7 mouse cellular contexts compared by ENCODE assay signal in genomic region chr4:106804910-106805274, GRCm38 (mm10). TPM values are rescaled to one million over a fixed set of nuclear protein-coding genes. Genes with fewer than 3 reads are reported as not detected.
DNase-seq lines count a peak whose midpoint lies in the region; ATAC-seq and TF ChIP-seq lines count a peak whose summit lies in the region.

Gene Acot11, minus strand, starts transcription at chr4:106804998.

- no peak for TF ChIP-seq EP300 in stomach, postnatal 0 days (optimal IDR thresholded peaks at IDR 0.05)

- H3K27ac ChIP-seq in brown adipose tissue, adult 24 weeks (replicated peaks; ENCODE audit: low read depth, low read length) = no peak within 1 kb of the TSS
- H3K27ac ChIP-seq in intestine, embryonic 14.5 days (ENCODE audit: low read depth) = no peak within 1 kb of the TSS
- H3K27ac ChIP-seq in limb, embryonic 11.5 days (replicated peaks; ENCODE audit: low read depth, low read length) = no peak within 1 kb of the TSS
- peak within 1 kb of the TSS; percentile 69 for H3K27ac ChIP-seq in midbrain, embryonic 10.5 days (replicated peaks)
- peak within 1 kb of the TSS; percentile 45; the same call in 1 of the 2 replicates for H3K27ac ChIP-seq in stomach, postnatal 0 days (replicated peaks)

- WGBS in intestine, embryonic 14.5 days = 3% methylated on average over 23 of the region's 23 CpGs
- 1% methylated on average over 23 of the region's 23 CpGs for WGBS in limb, embryonic 11.5 days
- 6% methylated on average over 23 of the region's 23 CpGs for WGBS in midbrain, embryonic 10.5 days
- 3% methylated on average over 23 of the region's 23 CpGs for WGBS in stomach, postnatal 0 days

- H3K9ac ChIP-seq in intestine, embryonic 14.5 days (ENCODE audit: low read length) = peak within 1 kb of the TSS; percentile 17; the same call in 1 of the 2 replicates
- peak within 1 kb of the TSS; percentile 55 for H3K9ac ChIP-seq in limb, embryonic 11.5 days (ENCODE audit: low read length)
- H3K9ac ChIP-seq in stomach, postnatal 0 days (ENCODE audit: low read length) = peak within 1 kb of the TSS; percentile 52

- ATAC-seq in intestine, embryonic 14.5 days (replicated peaks; ENCODE audit: low FRiP score, low TSS enrichment, low read depth) = peak; percentile 48; the same call in 1 of the 2 replicates
- ATAC-seq in limb, embryonic 11.5 days (ENCODE audit: insufficient number of reproducible peaks, low FRiP score, low TSS enrichment, low read depth) = 0 out of 2 replicates have a peak, but pooled peaks have one; percentile 32
- peak; percentile 72 for ATAC-seq in stomach, postnatal 0 days (ENCODE audit: low FRiP score, low TSS enrichment)

- peak within 1 kb of the TSS; percentile 49 for H3K4me2 ChIP-seq in intestine, embryonic 14.5 days (ENCODE audit: low read length)
- peak within 1 kb of the TSS; percentile 51 for H3K4me2 ChIP-seq in limb, embryonic 11.5 days (ENCODE audit: low read depth, severe bottlenecking)
- H3K4me2 ChIP-seq in stomach, postnatal 0 days (replicated peaks; ENCODE audit: low read depth) = peak within 1 kb of the TSS; percentile 59

- 0 out of 2 replicates have a peak, but pooled peaks cover under 1% of the 10 kb centered on the region for H3K9me3 ChIP-seq in intestine, embryonic 14.5 days (ENCODE audit: control insufficient read depth, low read length)
- no peaks in the 10 kb centered on the region for H3K9me3 ChIP-seq in limb, embryonic 11.5 days (ENCODE audit: control insufficient read depth, low read length)
- peaks cover under 1% of the 10 kb centered on the region; the same call in 1 of the 2 replicates for H3K9me3 ChIP-seq in midbrain, embryonic 10.5 days (replicated peaks)
- no peaks in the 10 kb centered on the region for H3K9me3 ChIP-seq in stomach, postnatal 0 days (ENCODE audit: control insufficient read depth, low read length)

- peak; percentile 31 for DNase-seq in R1 (ENCODE audit: low read depth, low spot score)
- DNase-seq in gastrocnemius, postnatal 4 days (ENCODE audit: low spot score in 2 of 2) = peak; percentile 44 to 58
- DNase-seq in intestine, embryonic 14.5 days (ENCODE audit: low spot score) = peak; percentile 75
- DNase-seq in limb, embryonic 11.5 days (ENCODE audit: low spot score) = peak; percentile 63
- DNase-seq in midbrain, embryonic 10.5 days (ENCODE audit: low spot score) = peak; percentile 39
- peak; percentile 78 for DNase-seq in stomach, postnatal 0 days (ENCODE audit: low spot score)

- no peaks in the 10 kb centered on the region for H3K36me3 ChIP-seq in intestine, embryonic 14.5 days (ENCODE audit: control insufficient read depth, insufficient read depth, low read length)
- H3K36me3 ChIP-seq in limb, embryonic 11.5 days (ENCODE audit: control insufficient read depth, insufficient read depth, low read length) = no peaks in the 10 kb centered on the region
- no peaks in the 10 kb centered on the region for H3K36me3 ChIP-seq in midbrain, embryonic 10.5 days
- H3K36me3 ChIP-seq in stomach, postnatal 0 days (ENCODE audit: control insufficient read depth, insufficient read depth, low read length) = no peaks in the 10 kb centered on the region

- H3K4me1 ChIP-seq in brown adipose tissue, adult 24 weeks (ENCODE audit: control insufficient read depth, insufficient read depth, insufficient read length, low read length) = no peaks in the 10 kb centered on the region; the same call in 1 of the 2 replicates
- peaks cover 9% of the 10 kb centered on the region for H3K4me1 ChIP-seq in intestine, embryonic 14.5 days (replicated peaks; ENCODE audit: control insufficient read depth, insufficient read depth, low read length)
- H3K4me1 ChIP-seq in limb, embryonic 11.5 days (ENCODE audit: control insufficient read depth, insufficient read depth, low read length) = peaks cover 12% of the 10 kb centered on the region
- peaks cover 17% of the 10 kb centered on the region for H3K4me1 ChIP-seq in midbrain, embryonic 10.5 days
- H3K4me1 ChIP-seq in stomach, postnatal 0 days (replicated peaks; ENCODE audit: control insufficient read depth, insufficient read depth) = 0 out of 2 replicates have a peak, but pooled peaks cover 3% of the 10 kb centered on the region

- 0 out of 2 replicates have a peak, but pooled peaks cover 2% of the 10 kb centered on the region for H3K27me3 ChIP-seq in intestine, embryonic 14.5 days (replicated peaks; ENCODE audit: control insufficient read depth, insufficient read depth, low read length)
- no peaks in the 10 kb centered on the region for H3K27me3 ChIP-seq in limb, embryonic 11.5 days (ENCODE audit: control insufficient read depth, insufficient read depth, low read length)
- peaks cover 36% of the 10 kb centered on the region for H3K27me3 ChIP-seq in midbrain, embryonic 10.5 days (ENCODE audit: low read depth, poor library complexity, severe bottlenecking)
- H3K27me3 ChIP-seq in stomach, postnatal 0 days (ENCODE audit: control insufficient read depth, insufficient read depth, low read length) = no peaks in the 10 kb centered on the region

- no peak for TF ChIP-seq CTCF in stomach, postnatal 0 days (IDR thresholded peaks at IDR 0.05; ENCODE audit: low read depth)

- peak within 1 kb of the TSS; percentile 37; the same call in 1 of the 2 replicates for H3K4me3 ChIP-seq in brown adipose tissue, adult 24 weeks (ENCODE audit: insufficient read depth, low read depth, low read length)
- peak within 1 kb of the TSS; percentile 22 for H3K4me3 ChIP-seq in intestine, embryonic 14.5 days (ENCODE audit: low read depth, low read length)
- H3K4me3 ChIP-seq in limb, embryonic 11.5 days (ENCODE audit: low read depth, low read length) = peak within 1 kb of the TSS; percentile 24
- peak within 1 kb of the TSS; percentile 45 for H3K4me3 ChIP-seq in midbrain, embryonic 10.5 days
- peak within 1 kb of the TSS; percentile 27 for H3K4me3 ChIP-seq in stomach, postnatal 0 days (ENCODE audit: low read depth, low read length)

RNA-seq across cellular contexts. Expression of gene Acot11, which starts in this region (rescaled TPM):
- 278 and 386 TPM in 2 replicates for polyA plus RNA-seq in brown adipose tissue, adult 24 weeks (2012; ENCODE audit: insufficient read depth, insufficient read length, missing spikeins)
- total RNA-seq in gastrocnemius, postnatal 4 days (2021) = 10 to 100 TPM; 12.3 to 15.8 TPM
- polyA plus RNA-seq in intestine, embryonic 14.5 days (2014; fragmentation: Nextera tagmentation; extraction: Ambion mirVana) = 5.9 and 7.3 TPM in 2 replicates
- 6.5 and 10.1 TPM in 2 replicates for polyA plus RNA-seq in limb, embryonic 11.5 days (2014; fragmentation: Nextera tagmentation; extraction: Ambion mirVana)
- polyA plus RNA-seq in midbrain, embryonic 10.5 days (2016; fragmentation: Nextera tagmentation; extraction: Ambion mirVana) = 2.0 and 2.2 TPM in 2 replicates
- 2.8 and 3.1 TPM in 2 replicates for polyA plus RNA-seq in stomach, postnatal 0 days (2015; fragmentation: Nextera tagmentation; extraction: Ambion mirVana)

Comparison
In these comparisons a context has a peak if more than half of its experiments do, and no peak if none do; other contexts are left out.
1. RNA of gene Acot11 (polyA plus RNA-seq): 278 to 386 TPM in brown adipose tissue, adult 24 weeks; 5.9 to 7.3 TPM in intestine, embryonic 14.5 days, 6.5 to 10.1 TPM in limb, embryonic 11.5 days, 2.8 to 3.1 TPM in stomach, postnatal 0 days and 2.0 to 2.2 TPM in midbrain, embryonic 10.5 days; every median in the first group is over 10 times any median in the second.
2. H3K27ac ChIP-seq: peak in midbrain, embryonic 10.5 days (single experiment) and stomach, postnatal 0 days (single experiment); none in brown adipose tissue, adult 24 weeks (single experiment), intestine, embryonic 14.5 days (single experiment) and limb, embryonic 11.5 days (single experiment).
3. Peak in every context shown above with its lines, with median percentiles within 50 percentile points of each other: DNase-seq, H3K4me3 ChIP-seq, ATAC-seq, H3K4me2 ChIP-seq and H3K9ac ChIP-seq.